Mouse (Mus musculus): Measurements from ENCODE around the gene Cntrl.

GRCm38 (mm10) chr2:35157836-35158235 is 48.5 kb downstream of the Cntrl start:
- TF ChIP-seq CTCF (IDR thresholded peaks at IDR 0.05; ENCODE audit: low read depth): no peak
- no peak for TF ChIP-seq EP300 (IDR thresholded peaks at IDR 0.05; ENCODE audit: low read depth)
